Mouse (Mus musculus) spleen, adult 2 months (tissue): ENCODE data around the gene Pcdh9. TPM values are rescaled to one million over a fixed set of nuclear protein-coding genes. Genes with fewer than 3 reads are reported as not detected.

Experiments
- DNase-seq, 2 experiments: peaks; one replicate each; pipeline versions ENCODE4 v3.0.0 to v3.0.0-alpha.2; 2012 to 2021; ENCODE audit warnings: low spot score in 2 of 2, low read depth in 1 of 2
- H3K27ac ChIP-seq: fragments of 200-500 bp; 2 replicates; pipeline ENCODE4 v1.5.1; 2012; ENCODE audit warnings: low read length, inconsistent platforms; ENCODE audit not compliant: insufficient read depth
- H3K27me3 ChIP-seq: fragments of 200-500 bp; 2 replicates; pipeline ENCODE4 v1.6.1; 2012; ENCODE audit warnings: mild to moderate bottlenecking, moderate library complexity, low read length, inconsistent platforms; ENCODE audit not compliant: control insufficient read depth, insufficient read depth
- H3K36me3 ChIP-seq: fragments of 200-500 bp; 2 replicates; pipeline ENCODE4 v1.6.1; 2012; ENCODE audit warnings: mild to moderate bottlenecking, low read length, inconsistent platforms; ENCODE audit not compliant: control insufficient read depth, insufficient read depth
- H3K4me1 ChIP-seq: fragments of 200-500 bp; 2 replicates; pipeline ENCODE4 v1.6.1; 2011; ENCODE audit warnings: inconsistent platforms; ENCODE audit not compliant: control insufficient read depth, insufficient read depth, insufficient read length
- H3K4me3 ChIP-seq: fragments of 200-500 bp; 2 replicates; pipeline ENCODE4 v1.5.1; 2011; ENCODE audit warnings: mild to moderate bottlenecking, inconsistent platforms; ENCODE audit not compliant: insufficient read depth, insufficient read length; ENCODE audit errors: extremely low read depth
- CTCF ChIP-seq: fragments of 200-500 bp; IDR thresholded peaks from 2 replicates; pipeline ENCODE4 v1.5.1; 2011; ENCODE audit warnings: mild to moderate bottlenecking, inconsistent platforms; ENCODE audit not compliant: insufficient read depth, insufficient read length, insufficient replicate concordance; ENCODE audit errors: extremely low read depth
- POLR2A ChIP-seq: fragments of 200-500 bp; IDR thresholded peaks from 2 replicates; pipeline ENCODE4 v1.6.1; 2011; ENCODE audit warnings: low read depth, low read length, inconsistent platforms
- WGBS: fragments of 180-500 bp; shearing (Covaris S2); methylation state at CpG from one replicate; pipeline ENCODE4 v1.1.7; 2018; 5-methylcytosine and 5-hydroxymethylcytosine counted together
- polyA plus RNA-seq: library from polyadenylated mRNA; depleted of rRNA; stranded (reverse); fragments of >200 nt; gene quantifications from 2 replicates; pipeline ENCODE4 v1.2.3, GENCODE M21; 2012

Pcdh9 gene
- polyA plus RNA-seq, 1 experiment: 0.41 TPM

DNA sequence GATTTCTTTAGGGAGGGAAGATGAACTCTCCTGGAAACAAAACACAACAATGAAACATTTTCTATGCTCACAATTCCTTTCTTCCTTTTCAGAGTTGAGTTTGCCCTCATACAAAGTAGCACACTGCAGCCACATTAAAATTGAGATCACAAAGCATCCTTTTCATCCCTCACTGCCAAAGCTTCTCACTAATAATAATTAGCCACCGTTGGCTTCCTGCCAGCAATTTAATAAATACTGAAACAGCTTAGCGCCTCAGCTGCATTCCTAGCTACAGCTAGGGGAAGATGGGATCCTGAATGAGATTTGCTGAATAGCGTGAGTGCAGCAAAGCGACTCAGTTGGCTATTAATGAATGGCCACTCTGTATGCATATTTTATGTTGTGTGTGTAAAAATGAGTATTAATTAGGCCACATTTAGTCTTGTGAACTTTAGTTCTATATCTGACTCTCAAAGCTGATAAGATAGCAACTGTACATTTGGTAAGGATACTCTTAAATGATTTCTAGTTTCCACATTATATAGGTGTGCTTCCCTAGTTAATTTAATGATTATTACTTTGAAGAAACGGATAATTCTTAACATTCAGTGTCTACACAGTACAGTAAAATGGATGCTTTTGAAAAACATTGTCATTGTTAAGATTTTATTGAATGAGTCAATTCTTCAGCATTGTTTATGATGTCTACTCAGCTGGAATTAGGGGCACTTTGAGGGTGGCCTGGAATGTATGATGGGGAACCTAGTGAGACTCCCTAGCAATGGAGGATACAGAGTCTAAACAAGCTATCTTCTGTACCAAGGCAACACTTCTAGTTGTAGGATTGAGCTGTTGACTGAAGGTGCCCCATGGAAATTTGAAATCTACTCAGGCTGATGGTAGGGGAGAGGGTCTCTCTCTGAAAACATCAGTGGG, 881.1 kb downstream of the Pcdh9 start:
- 82% methylated on average over 5 of the region's 5 CpGs for WGBS
- Histone ChIP-seq H3K4me3 (no peak overlapping the region), H3K36me3 (no peaks in the 10 kb centered on the region), H3K4me1 (no peaks in the 10 kb centered on the region), H3K27ac (no peak overlapping the region), H3K27me3 (no peaks in the 10 kb centered on the region)
- no peak for DNase-seq
- TF ChIP-seq CTCF (no peak), POLR2A (no peak)
